Mouse (Mus musculus) midbrain, embryonic 16.5 days (tissue): ENCODE measurements around the gene Pxt1. TPM values are rescaled to one million over a fixed set of nuclear protein-coding genes. Genes with fewer than 3 reads are reported as not detected.

Experiments
- ATAC-seq: fragments of 200-750 bp; cut with Nextera tagmentation; 2 replicates; pipeline ENCODE4 v1.8.0; 2017; ENCODE audit warnings: moderate TSS enrichment
- H3K27ac ChIP-seq: fragments of 300-500 bp; sonication (generic); 2 replicates; pipeline ENCODE4 v1.5.1; 2014; ENCODE audit warnings: mild to moderate bottlenecking, low read length, mixed read lengths
- H3K27me3 ChIP-seq: fragments of 300-500 bp; sonication (generic); 2 replicates; pipeline ENCODE4 v1.6.1; 2014; ENCODE audit warnings: low read depth, low read length, mixed read lengths; ENCODE audit not compliant: control insufficient read depth, insufficient read depth
- H3K36me3 ChIP-seq: fragments of 300-500 bp; sonication (generic); 2 replicates; pipeline ENCODE4 v1.6.1; 2014; ENCODE audit warnings: mild to moderate bottlenecking, low read length, moderate library complexity, mixed read lengths; ENCODE audit not compliant: control insufficient read depth, insufficient read depth
- H3K4me1 ChIP-seq: fragments of 300-500 bp; sonication (generic); 2 replicates; pipeline ENCODE4 v1.6.1; 2014; ENCODE audit warnings: mild to moderate bottlenecking, low read length, mixed read lengths; ENCODE audit not compliant: control insufficient read depth, insufficient read depth
- H3K4me2 ChIP-seq: fragments of 300-500 bp; sonication (generic); 2 replicates; pipeline ENCODE4 v1.6.1; 2014; ENCODE audit warnings: mild to moderate bottlenecking, low read length, mixed read lengths
- H3K4me3 ChIP-seq: fragments of 300-500 bp; sonication (generic); 2 replicates; pipeline ENCODE4 v1.5.1; 2014; ENCODE audit warnings: low read depth, mild to moderate bottlenecking, low read length, moderate library complexity, mixed read lengths
- H3K9ac ChIP-seq: fragments of 300-500 bp; sonication (generic); 2 replicates; pipeline ENCODE4 v1.6.1; 2014; ENCODE audit warnings: low read depth, low read length, mixed read lengths
- H3K9me3 ChIP-seq: fragments of 300-500 bp; sonication (generic); replicated peaks from 2 replicates; pipeline ENCODE4 v1.6.1; 2014; ENCODE audit warnings: mild to moderate bottlenecking, low read length, mixed read lengths; ENCODE audit not compliant: control insufficient read depth, poor library complexity, severe bottlenecking
- WGBS: fragments of 180-500 bp; shearing (Covaris S2); extraction: QIAGEN DNeasy Blood & Tissue Kit; methylation state at CpG from one replicate; pipeline ENCODE4 v1.1.7; 2014; 5-methylcytosine and 5-hydroxymethylcytosine counted together
- polyA plus RNA-seq: library from polyadenylated mRNA; unstranded; fragments of >200 nt; fragmentation: Nextera tagmentation; extraction: Ambion mirVana; gene quantifications from 2 replicates; pipeline ENCODE4 v1.2.1, GENCODE M21; 2015

The Pxt1 gene
- polyA plus RNA-seq, 1 experiment from 2014 or later = not detected

DNA sequence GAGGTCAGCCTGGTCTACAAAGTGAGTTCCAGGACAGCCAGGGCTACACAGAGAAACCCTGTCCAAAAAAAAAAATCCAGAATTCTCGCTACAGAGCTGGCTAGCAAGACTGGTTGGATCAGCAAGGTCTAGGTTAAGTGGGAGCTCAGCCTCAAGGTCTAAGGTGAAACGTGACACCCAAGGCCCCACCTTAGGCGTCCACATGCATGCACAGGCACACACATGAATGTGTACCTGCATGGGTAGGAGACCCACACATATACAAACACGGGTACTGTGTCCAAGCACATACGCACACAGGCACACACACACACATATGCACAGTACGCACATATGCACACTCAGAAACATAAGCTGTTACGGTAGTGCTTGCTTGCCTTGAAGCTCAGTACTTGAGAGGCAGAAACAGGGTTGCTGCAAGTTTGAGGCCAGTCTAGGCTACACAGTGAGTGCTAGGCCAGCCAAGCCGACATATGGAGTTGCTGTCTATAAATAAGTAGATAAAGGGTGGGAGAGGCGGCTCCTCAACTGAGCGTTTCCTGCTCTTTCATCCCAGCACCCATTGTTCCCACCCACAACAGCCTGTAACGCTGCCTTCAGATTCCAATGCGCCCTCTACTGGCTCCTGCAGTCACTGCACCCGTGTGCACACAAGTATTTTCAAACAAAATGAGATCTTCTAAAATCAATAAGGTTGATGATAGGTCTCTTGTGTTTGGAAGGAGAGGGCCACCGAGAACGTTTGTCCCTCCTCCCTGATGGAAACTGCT is 16.6 kb downstream of the Pxt1 start:
- H3K27me3 ChIP-seq = no peaks in the 10 kb centered on the region
- H3K36me3 ChIP-seq = no peaks in the 10 kb centered on the region
- no peak overlapping the region for H3K4me3 ChIP-seq
- H3K9me3 ChIP-seq = no peaks in the 10 kb centered on the region
- 48% methylated on average over 15 of the region's 15 CpGs for WGBS
- ATAC-seq = no peak
- no peaks in the 10 kb centered on the region for H3K4me1 ChIP-seq
- H3K4me2 ChIP-seq = no peak overlapping the region
- no peak overlapping the region for H3K27ac ChIP-seq
- H3K9ac ChIP-seq = no peak overlapping the region

DNA sequence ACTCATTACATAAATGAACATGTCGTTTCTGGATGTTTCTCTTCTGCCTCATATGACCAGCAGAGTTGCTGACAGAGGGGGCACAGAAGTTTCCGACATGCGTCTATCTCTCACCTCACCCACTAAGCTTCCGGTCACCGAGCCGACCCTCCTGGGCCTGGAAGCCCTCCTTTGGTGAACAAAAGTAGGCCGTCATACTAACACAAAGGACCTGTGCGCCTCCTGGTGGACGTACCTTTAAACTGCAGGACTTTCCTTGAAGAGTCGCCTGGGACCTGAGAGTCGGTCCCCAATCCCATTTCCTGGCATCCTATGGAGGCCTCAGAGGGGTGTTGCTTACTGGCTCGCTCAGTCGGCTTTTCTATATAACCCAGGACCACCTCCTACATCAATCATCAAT is 17.3 kb downstream of the Pxt1 start:
- Histone ChIP-seq H3K9me3 (no peaks in the 10 kb centered on the region), H3K36me3 (no peaks in the 10 kb centered on the region), H3K4me1 (no peaks in the 10 kb centered on the region), H3K27me3 (no peaks in the 10 kb centered on the region), H3K27ac (no peak overlapping the region), H3K4me2 (no peak overlapping the region), H3K9ac (no peak overlapping the region), H3K4me3 (no peak overlapping the region)
- ATAC-seq = no peak
- 14% methylated on average over 13 of the region's 13 CpGs for WGBS

- Histone ChIP-seq H3K27ac (no peak overlapping the region), H3K4me3 (no peak overlapping the region), H3K4me1 (no peaks in the 10 kb centered on the region), H3K36me3 (no peaks in the 10 kb centered on the region), H3K27me3 (no peaks in the 10 kb centered on the region), H3K4me2 (no peak overlapping the region), H3K9ac (no peak overlapping the region), H3K9me3 (no peaks in the 10 kb centered on the region)
- WGBS = 84% methylated on average over 8 of the region's 8 CpGs
- ATAC-seq = no peak
Measured at GRCm38 (mm10) chr17:28924957-28925595, 18.6 kb downstream of the Pxt1 start.

DNA sequence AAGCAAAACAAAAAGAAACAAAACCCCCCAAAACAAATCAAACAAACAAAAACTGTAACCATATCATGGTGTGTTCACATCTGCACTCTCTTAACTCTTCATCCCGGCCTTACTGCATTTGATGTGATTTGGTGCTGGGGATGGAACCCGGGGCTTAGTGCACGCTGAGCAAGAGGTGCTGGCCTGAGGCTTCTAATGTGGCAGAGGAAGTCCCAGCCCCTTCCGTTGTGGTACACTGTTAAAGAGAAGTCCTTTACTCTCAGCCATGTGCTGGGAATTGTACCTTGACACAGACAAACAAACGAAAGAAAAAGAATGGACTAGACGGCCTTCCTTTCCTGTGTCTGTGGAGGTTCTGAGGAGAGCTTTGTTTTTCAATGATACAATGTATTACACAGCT is 21.5 kb downstream of the Pxt1 start:
- no peaks in the 10 kb centered on the region for H3K9me3 ChIP-seq
- no peak overlapping the region for H3K9ac ChIP-seq
- no peak overlapping the region for H3K27ac ChIP-seq
- H3K4me1 ChIP-seq = no peaks in the 10 kb centered on the region
- WGBS = 76% methylated on average over 6 of the region's 6 CpGs
- no peaks in the 10 kb centered on the region for H3K27me3 ChIP-seq
- ATAC-seq = no peak
- no peak overlapping the region for H3K4me3 ChIP-seq
- no peak overlapping the region for H3K4me2 ChIP-seq
- H3K36me3 ChIP-seq = no peaks in the 10 kb centered on the region

DNA sequence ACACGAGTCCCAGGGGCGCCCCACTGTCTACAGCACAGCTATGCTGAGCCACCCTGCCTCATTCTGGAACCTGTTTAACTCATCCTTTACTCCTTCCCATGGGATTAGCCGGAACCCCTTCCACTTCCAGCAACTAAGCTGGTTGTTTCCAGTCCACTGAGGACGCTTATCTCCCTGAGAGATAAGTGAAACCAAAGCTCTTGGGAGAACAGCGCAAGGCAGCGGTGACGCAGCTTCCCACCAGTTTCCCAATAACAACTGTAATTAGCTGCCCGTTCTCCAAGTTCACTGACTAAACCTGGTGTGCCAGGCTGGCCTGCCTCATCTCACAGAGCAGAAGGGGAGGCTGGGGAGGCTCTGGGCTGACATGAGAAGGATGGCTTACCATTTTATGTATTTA is 22.6 kb downstream of the Pxt1 start:
- Histone ChIP-seq H3K4me3 (no peak overlapping the region), H3K27ac (no peak overlapping the region), H3K4me1 (no peaks in the 10 kb centered on the region), H3K27me3 (no peaks in the 10 kb centered on the region), H3K9ac (no peak overlapping the region), H3K9me3 (no peaks in the 10 kb centered on the region), H3K36me3 (no peaks in the 10 kb centered on the region), H3K4me2 (no peak overlapping the region)
- ATAC-seq = no peak
- WGBS = 58% methylated on average over 8 of the region's 8 CpGs

GRCm38 (mm10) chr17:28916520-28916919 is 27.1 kb downstream of the Pxt1 start:
- H3K27ac ChIP-seq = no peak overlapping the region
- no peaks in the 10 kb centered on the region for H3K4me1 ChIP-seq
- H3K9ac ChIP-seq = no peak overlapping the region
- H3K36me3 ChIP-seq = no peaks in the 10 kb centered on the region
- no peak overlapping the region for H3K4me2 ChIP-seq
- WGBS = 100% methylated on average over 1 of the region's 1 CpGs
- H3K4me3 ChIP-seq = no peak overlapping the region
- no peak for ATAC-seq
- H3K9me3 ChIP-seq = no peaks in the 10 kb centered on the region
- H3K27me3 ChIP-seq = no peaks in the 10 kb centered on the region

DNA sequence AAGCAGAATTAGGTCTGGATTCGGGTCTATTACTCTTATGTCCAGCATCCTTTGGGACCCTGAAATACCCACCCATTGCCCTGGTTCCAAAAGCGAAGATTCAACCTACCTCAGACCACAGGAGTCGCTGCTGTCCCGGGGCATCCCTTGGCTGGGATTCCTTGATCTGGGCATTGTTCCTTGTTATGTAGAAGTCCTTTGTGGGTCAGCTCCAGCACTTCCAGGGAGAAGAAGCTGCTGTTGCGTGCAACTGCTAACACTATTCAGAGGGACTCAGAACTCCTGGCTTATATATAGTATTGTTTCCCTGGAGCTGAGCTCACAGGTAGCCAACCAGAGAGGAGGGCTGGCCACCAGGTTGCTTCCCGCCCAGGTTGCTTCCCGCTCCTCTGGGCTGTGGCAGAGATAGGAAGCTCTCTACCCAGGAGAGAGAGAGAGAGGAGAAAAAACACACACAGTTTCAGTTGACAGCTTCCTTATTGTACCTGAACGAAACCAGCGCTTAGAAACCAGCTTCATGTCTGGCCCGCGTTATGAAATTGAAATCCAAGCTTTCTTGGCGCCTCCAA is 28.5 kb downstream of the Pxt1 start, which contains the start of gene 4930539E08Rik:
TSS of gene 4930539E08Rik (minus strand) at position 265 of the 569 bp plus-strand sequence.
- H3K4me3 ChIP-seq = no peak within 1 kb of the TSS
- 66% methylated on average over 12 of the region's 12 CpGs for WGBS
- no peaks in the 10 kb centered on the region for H3K36me3 ChIP-seq
- no peak within 1 kb of the TSS for H3K9ac ChIP-seq
- no peaks in the 10 kb centered on the region for H3K4me1 ChIP-seq
- H3K27me3 ChIP-seq = no peaks in the 10 kb centered on the region
- H3K27ac ChIP-seq = no peak within 1 kb of the TSS
- no peak within 1 kb of the TSS for H3K4me2 ChIP-seq
- no peaks in the 10 kb centered on the region for H3K9me3 ChIP-seq
- ATAC-seq = no peak

DNA sequence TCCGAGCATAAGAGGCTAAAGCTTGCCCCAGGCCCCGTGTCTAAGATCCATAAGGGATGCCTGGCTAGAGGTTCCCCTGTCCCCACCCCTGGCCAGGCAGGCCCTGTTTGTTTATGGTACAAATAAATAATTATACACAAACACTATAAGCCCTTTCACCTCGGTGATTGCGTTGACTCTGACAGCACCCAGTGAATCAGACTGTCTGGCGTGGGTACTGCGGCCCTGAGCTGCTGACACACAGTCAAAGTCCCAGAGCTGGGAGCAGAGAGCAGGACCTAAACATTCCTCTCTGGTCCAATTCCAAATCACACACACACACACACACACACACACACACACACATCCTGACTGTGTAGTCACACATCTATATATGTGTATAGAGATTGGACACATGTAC is 29.7 kb downstream of the Pxt1 start:
- H3K4me2 ChIP-seq = no peak overlapping the region
- 83% methylated on average over 6 of the region's 6 CpGs for WGBS
- H3K27ac ChIP-seq = no peak overlapping the region
- no peak for ATAC-seq
- H3K36me3 ChIP-seq = no peaks in the 10 kb centered on the region
- H3K4me1 ChIP-seq = 0 out of 2 replicates have a peak, but pooled peaks cover 3% of the 10 kb centered on the region
- no peak overlapping the region for H3K4me3 ChIP-seq
- H3K27me3 ChIP-seq = no peaks in the 10 kb centered on the region
- H3K9me3 ChIP-seq = no peaks in the 10 kb centered on the region
- H3K9ac ChIP-seq = no peak overlapping the region

DNA sequence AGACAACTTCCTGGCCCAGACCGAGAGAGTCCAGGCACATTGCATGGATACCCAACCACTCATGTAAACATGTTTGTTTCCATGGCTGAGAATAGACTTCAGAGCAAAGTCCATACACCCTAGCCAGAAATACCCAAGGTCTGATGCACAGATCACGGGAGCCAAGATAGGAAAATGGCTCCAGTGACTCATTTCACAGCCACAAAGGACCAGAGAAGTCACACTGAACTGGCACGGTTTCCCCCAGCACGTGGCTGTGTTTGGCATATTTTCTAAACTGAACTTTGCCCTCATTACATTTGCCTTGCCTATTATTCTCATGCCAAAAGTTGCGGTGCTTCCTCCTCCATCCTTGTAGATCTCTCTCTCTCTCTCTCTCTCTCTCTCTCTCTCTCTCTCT is 30.4 kb downstream of the Pxt1 start:
- H3K9ac ChIP-seq = no peak overlapping the region
- no peaks in the 10 kb centered on the region for H3K9me3 ChIP-seq
- H3K4me1 ChIP-seq = peaks cover 5% of the 10 kb centered on the region; the same call in 1 of the 2 replicates
- no peaks in the 10 kb centered on the region for H3K27me3 ChIP-seq
- no peak overlapping the region for H3K4me3 ChIP-seq
- no peak overlapping the region for H3K4me2 ChIP-seq
- 77% methylated on average over 5 of the region's 5 CpGs for WGBS
- H3K27ac ChIP-seq = no peak overlapping the region
- no peak for ATAC-seq
- H3K36me3 ChIP-seq = no peaks in the 10 kb centered on the region
